Mouse (Mus musculus): ENCODE measurements around the gene Ski.

DNA sequence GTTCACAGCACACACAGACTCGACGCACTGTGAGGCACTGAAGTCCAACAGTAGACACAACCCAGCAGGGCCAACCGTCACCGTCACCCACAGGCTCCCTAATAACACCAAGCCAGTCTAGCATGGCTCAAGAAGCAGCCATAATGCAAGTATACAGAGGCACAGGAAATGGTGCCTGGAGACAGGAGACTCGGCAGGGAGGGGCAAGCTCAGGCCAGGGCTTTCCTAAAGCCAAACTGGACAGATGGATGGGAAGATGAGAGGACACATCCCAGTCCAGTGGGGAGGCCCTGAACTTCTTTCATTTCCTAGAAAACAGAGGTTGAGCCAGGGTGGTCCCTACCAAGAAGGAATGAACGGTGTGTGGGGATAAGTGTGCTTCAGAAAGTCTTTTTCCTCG is 13.8 kb downstream of the Ski start:
- no peak for TF ChIP-seq CTCF (IDR thresholded peaks at IDR 0.05; ENCODE audit: extremely low read depth, insufficient read depth, insufficient read length, insufficient replicate concordance)
- TF ChIP-seq POLR2A (IDR thresholded peaks at IDR 0.05; ENCODE audit: low read depth, low read length) = no peak
